Mouse (Mus musculus) small intestine, adult 10 weeks (tissue): ENCODE data around the gene Gm27029. TPM values are rescaled to one million over a fixed set of nuclear protein-coding genes. Genes with fewer than 3 reads are reported as not detected.

Source experiments
- polyA plus RNA-seq: library from polyadenylated mRNA; stranded (reverse); fragments of 350-450 nt; fragmentation: Illumina TruSeq; extraction: RNeasy Lipid Tissue Mini Kit (QIAGEN cat#74804); gene quantifications from one replicate; pipeline ENCODE4 v1.2.3, GENCODE M21; 2014; ENCODE audit warnings: low replicate concordance

Gm27029 gene
- polyA plus RNA-seq, result 0.33 TPM

GRCm38 (mm10) chr11:101424105-101424851 lies at the start of gene Gm27029:
Gm27029 (minus strand) TSS chr11:101424796.

DNA sequence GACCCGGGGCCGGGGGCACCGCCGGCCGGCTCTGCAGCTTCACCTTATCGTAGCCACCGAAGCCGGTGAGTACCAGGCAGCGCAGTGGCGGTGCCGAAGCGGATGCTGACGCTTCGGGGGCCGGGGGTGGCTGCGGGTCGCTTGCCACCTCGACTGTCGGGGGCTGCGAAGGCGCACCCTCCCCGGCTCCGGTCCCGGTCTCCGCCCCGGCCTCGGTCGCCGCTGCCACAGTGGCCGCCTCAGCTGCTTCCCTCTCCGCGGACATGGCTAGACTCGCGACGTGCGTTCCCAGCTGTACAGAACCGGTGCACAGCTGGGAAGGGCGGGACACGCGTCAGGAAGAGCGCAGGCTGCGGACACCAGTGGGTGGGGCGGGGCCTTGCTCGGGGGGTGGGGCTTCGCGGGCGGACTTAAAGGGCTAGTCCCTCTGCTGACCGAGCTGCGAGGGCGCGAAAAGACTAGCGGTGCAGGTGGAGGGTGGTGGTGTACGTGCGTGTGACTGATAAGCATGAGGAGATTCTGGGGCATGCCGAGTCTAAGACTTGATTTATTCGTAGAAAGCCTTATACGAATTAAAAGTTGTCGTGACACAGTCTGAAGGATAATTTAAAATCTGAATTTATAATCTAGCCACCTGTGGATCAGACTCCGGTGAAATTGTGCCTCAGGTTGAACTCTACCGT lies 41.4 kb upstream of the Gm27029 start, which contains the start of gene Vat1:
Gene Vat1, minus strand, starts transcription at position 362 of the 683 bp plus-strand sequence.

GRCm38 (mm10) chr11:101464211-101465100 lies 39.9 kb upstream of the Gm27029 start, which contains the start of gene Rnd2:
Rnd2 (plus strand) TSS chr11:101464999.

GRCm38 (mm10) chr11:101448274-101448746 lies 23.7 kb upstream of the Gm27029 start, which contains the start of gene Ifi35:
Ifi35 (plus strand) TSS chr11:101448407.

GRCm38 (mm10) chr11:101442127-101442693 lies 17.6 kb upstream of the Gm27029 start, which contains the start of gene Rpl27:
Rpl27 (plus strand) TSS chr11:101442298.

DNA sequence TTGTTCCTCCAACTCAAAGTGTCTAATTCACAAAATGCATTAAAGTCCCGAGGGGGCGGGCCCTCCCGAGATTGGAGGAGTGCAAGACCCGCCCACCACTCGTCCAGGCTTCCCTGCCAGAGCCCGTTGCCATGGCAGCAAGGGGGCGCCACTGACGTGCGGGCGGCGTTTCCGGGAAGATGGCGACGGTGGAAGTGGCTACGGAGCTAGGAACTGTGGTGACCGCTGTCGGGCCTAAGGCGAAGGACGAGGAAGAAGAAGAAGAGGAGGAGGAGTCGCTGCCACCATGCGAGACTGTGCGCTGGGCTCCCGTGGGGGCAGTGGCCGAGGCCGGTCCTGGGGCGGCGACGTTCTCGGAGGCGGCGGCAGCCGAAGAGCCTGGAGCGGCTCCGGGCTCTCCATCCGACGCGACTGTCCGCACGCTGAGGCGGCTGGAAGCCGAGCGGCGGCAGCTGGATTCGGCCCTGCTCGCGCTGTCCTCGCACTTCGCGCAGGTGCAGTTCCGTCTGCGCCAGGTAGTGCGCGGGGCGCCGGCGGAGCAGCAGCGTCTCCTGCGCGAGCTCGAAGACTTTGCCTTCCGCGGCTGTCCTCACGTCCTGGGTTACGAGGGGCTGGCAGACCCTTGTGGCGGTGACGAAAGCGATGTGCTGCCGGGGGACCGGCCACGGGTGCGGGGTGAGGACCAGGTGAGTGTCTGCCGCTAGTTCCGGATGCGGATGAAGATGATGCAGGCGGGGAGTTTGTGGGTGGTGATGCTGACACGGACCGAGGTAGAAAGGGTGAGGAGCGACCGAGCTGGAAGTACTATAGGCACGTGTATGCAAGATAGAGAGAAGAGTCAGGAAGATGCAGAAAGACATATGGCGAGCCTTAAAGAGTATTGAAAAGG lies 573 bp upstream of the Gm27029 start, which contains the start of the genes Rundc1 and Ptges3l:
Gene Rundc1, plus strand, starts transcription at position 161 of the 889 bp plus-strand sequence.
Gene Ptges3l, minus strand, starts transcription at position 409 of the 889 bp plus-strand sequence.

DNA sequence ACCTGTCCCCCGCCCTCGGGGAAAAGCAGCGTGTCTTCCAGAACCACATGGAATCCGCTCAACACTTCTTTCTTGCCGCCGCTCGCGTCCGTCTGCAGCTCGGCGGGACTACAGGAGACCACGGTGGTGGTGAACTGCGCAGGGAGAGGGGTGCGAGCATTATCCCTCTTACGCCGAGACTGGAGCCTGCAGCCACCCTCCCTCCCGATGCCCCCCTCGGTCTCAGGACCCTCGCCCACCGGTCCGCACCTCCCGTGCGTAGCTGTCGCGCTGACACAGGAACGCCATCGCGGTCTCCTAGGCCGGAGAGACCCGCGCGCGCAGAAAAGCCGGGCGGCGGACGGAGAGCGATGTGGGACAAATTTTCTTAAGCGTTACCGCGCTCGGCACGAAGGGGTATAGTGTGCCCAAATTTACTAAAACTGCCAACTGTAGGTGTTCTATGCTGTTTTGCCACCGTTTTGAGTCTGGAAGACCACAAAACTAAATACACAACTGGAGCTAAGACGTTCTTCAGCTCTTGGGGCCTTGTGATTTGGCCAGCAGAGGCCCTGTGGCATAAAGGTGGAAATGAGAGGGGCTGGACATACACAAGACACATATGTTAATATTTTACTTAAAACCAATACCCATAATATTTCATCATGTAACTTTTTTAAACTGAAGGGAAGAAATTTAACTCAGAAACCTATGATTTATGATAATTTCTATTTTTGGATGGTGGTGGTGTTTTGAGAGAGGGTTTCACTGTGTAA lies 7.3 kb downstream of the Gm27029 start, which contains the start of gene Aarsd1:
Gene Aarsd1, minus strand, starts transcription at position 515 of the 755 bp plus-strand sequence.

GRCm38 (mm10) chr11:101367326-101367935 lies 57.2 kb downstream of the Gm27029 start, which contains the start of gene G6pc:
G6pc (plus strand) TSS chr11:101367561.

Other genes starting within 250 kb of the Gm27029 start
- not detected for gene Ccr10, start 249.4 kb downstream of the Gm27029 start, polyA plus RNA-seq
- gene Ezh1, start 198.3 kb downstream of the Gm27029 start, polyA plus RNA-seq, result 22.1 TPM
- 1.6 TPM for gene Ramp2, start 178.8 kb downstream of the Gm27029 start, polyA plus RNA-seq
- 73.6 TPM for gene Vps25, start 171.1 kb downstream of the Gm27029 start, polyA plus RNA-seq
- not detected for gene Wnk4, start 164.2 kb downstream of the Gm27029 start, polyA plus RNA-seq
- gene Cntd1, start 145.8 kb downstream of the Gm27029 start, polyA plus RNA-seq, result 2.6 TPM
- gene Coa3, start 145.7 kb downstream of the Gm27029 start, polyA plus RNA-seq, result 4.3 TPM
- gene Becn1, start 122.5 kb downstream of the Gm27029 start, polyA plus RNA-seq, result 158 TPM
- 194 TPM for gene Psme3, start 108.6 kb downstream of the Gm27029 start, polyA plus RNA-seq
- gene Aoc2, start 99.7 kb downstream of the Gm27029 start, polyA plus RNA-seq, result 0.59 TPM
- 8.7 TPM for gene Aoc3, start 94.2 kb downstream of the Gm27029 start, polyA plus RNA-seq
- gene G6pc, start 57.2 kb downstream of the Gm27029 start, polyA plus RNA-seq, result 126 TPM
- gene Aarsd1, start 7.2 kb downstream of the Gm27029 start, polyA plus RNA-seq, result 2.6 TPM
- 2.7 TPM for gene Rundc1, start 289 bp upstream of the Gm27029 start, polyA plus RNA-seq
- gene Ptges3l, start 537 bp upstream of the Gm27029 start, polyA plus RNA-seq, result 0.30 TPM
- 50.2 TPM for gene Rpl27, start 17.5 kb upstream of the Gm27029 start, polyA plus RNA-seq
- gene Ifi35, start 23.6 kb upstream of the Gm27029 start, polyA plus RNA-seq, result 4.6 TPM
- 14.3 TPM for gene Rnd2, start 40.2 kb upstream of the Gm27029 start, polyA plus RNA-seq
- gene Vat1, start 41.4 kb upstream of the Gm27029 start, polyA plus RNA-seq, result 1.1 TPM
- 5.6 TPM for gene Brca1, start 127.2 kb upstream of the Gm27029 start, polyA plus RNA-seq
- 182 TPM for gene Nbr1, start 127.4 kb upstream of the Gm27029 start, polyA plus RNA-seq
- 38.4 TPM for gene Tmem106a, start 157.4 kb upstream of the Gm27029 start, polyA plus RNA-seq
- not detected for gene Gm11634, start 174.5 kb upstream of the Gm27029 start, polyA plus RNA-seq
- not detected for gene Rdm1, start 202.4 kb upstream of the Gm27029 start, polyA plus RNA-seq
- 6.6 TPM for gene Arl4d, start 240.7 kb upstream of the Gm27029 start, polyA plus RNA-seq